Mouse (Mus musculus) gastrocnemius, adult 2 months (tissue): ENCODE measurements at regions not wholly inside any gene's neighbourhood (a gene's known extent, or its start where the extent isn't known, plus 50 kb on each side); places are given as distances from the start of the nearest gene placed in this dataset.

Source experiments
- DNase-seq: peaks from one replicate; pipeline ENCODE4 v3.0.0; 2022
- H3K27ac ChIP-seq: fragments of 200-600 bp; 2 replicates; pipeline ENCODE4 v1.8.1; 2022; ENCODE audit warnings: mild to moderate bottlenecking
- H3K4me3 ChIP-seq: fragments of 200-600 bp; 2 replicates; pipeline ENCODE4 v1.8.1; 2022; ENCODE audit warnings: mild to moderate bottlenecking, moderate library complexity
- CTCF ChIP-seq: fragments of 200-600 bp; IDR thresholded peaks from 2 replicates; pipeline ENCODE4 v1.8.1; 2022; ENCODE audit warnings: antibody characterized with exemption, mild to moderate bottlenecking, moderate library complexity
- intact Hi-C: fragments of 180-260 bp; cut with DNase I; formaldehyde crosslinking; loops from one replicate; pipeline ENCODE4 v1.15.1; 2025

DNA sequence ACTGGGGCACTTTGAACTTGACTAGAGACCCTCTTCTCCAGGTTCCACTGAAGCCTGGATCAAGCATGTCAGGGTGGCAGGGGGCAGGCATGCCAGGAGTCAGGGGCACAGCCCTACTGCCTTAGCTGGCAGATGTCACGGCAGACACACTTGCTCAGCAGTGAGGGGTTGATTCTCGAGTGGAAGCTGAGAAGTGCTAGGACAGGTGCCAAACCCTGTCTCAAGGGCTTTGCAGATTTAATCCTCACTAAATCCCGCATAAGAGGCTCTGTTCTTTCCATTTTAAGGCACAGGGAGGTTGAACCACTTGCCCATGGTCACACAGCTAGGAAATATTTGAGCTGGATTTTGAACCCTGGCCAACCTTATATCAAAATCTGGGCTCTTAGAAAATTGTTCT is 223.5 kb upstream of the Mvb12b start:
- DNase-seq = no peak
- intact Hi-C loops = no loop called here
- H3K4me3 ChIP-seq = no peak overlapping the region
- no peak overlapping the region for H3K27ac ChIP-seq
- no peak for TF ChIP-seq CTCF

DNA sequence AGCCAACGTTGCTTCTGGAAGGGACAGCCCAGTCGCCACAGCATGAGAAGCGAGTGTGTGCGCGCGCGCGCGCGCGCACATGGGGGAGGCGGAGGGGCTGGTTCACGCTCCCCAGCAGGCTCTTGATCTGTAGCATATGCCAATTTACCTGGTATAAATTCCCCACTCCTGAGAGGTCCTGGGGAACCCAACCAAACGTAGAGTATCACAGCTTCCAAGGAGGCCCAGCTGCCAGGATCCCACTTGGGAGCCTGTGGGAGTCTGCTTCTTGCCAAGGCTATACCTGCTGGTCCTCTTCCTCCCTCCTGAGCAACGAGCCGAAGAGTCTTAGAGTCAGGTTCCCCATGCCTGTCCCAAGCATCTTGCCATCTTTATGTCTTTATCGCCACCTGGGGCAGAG is 222.8 kb upstream of the Mvb12b start:
- DNase-seq = no peak
- no peak for TF ChIP-seq CTCF
- intact Hi-C loops = no loop called here

DNA sequence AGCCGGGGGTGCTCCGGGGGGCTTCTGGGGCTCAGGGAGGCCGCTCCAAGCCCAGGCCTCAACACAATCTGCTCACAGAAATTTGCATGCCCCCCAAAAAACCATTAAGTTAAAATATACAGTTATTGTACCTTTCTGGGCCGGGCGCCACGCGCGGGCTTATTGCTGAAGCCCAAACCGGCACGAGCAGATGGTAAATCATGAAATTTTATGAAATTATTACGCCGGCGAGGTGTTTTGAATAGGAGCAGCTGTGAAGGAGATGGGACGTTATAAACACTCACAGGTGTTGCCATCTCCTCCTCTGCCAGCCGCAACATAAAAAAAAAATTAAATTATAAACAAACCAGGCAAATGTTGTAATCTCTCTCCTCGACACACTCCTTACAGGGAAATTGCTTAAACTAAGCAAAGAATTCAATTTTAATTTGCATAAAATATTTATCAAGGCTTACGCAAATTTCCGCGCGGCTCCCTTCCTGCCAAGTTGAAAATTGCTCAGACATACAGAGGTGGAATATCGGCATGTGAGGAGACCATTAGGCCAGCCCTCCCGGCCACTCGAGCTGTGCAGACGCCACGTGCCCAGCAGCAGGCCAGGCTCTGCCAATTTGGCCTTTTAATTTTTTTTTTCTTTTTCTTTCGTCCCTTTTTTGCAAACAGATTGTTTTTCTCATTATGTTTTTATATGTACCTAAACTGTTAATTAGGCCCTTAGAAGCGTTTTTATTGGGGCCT is 220.0 kb upstream of the Mvb12b start:
- no peak for TF ChIP-seq CTCF
- DNase-seq = no peak
- Histone ChIP-seq H3K27ac (no peak overlapping the region), H3K4me3 (no peak overlapping the region)
- intact Hi-C loops = no loop called here

More for the DNA sequence above, 222.8 kb upstream of the Mvb12b start:
- H3K27ac ChIP-seq = no peak overlapping the region
- H3K4me3 ChIP-seq = no peak overlapping the region

GRCm38 (mm10) chr2:34106837-34107565 is 219.3 kb upstream of the Mvb12b start:
- intact Hi-C loops = no loop called here
- TF ChIP-seq CTCF = no peak
- Histone ChIP-seq H3K27ac (no peak overlapping the region), H3K4me3 (no peak overlapping the region; the same call in 1 of the 2 replicates)
- no peak for DNase-seq

DNA sequence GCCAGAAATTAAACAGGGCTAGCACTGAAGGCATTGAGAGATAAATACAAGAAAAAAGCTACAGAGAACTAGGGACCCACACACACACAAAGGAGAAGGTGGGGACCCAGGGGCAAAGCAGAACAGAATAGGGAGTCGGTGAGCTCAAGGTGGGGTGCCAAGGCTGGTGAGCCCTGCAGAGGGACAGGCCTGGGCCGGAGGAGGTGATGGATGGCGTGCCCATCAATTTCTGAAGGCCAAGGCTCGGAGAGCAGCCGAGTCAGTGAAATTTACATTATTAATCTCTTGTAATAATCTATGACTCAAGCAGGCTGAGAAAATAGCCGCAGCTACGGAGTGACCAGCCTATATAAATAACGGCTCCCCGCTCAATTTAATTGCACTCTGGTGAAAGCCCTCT is 218.5 kb upstream of the Mvb12b start:
- intact Hi-C loops = no loop called here
- TF ChIP-seq CTCF = no peak
- no peak overlapping the region for H3K27ac ChIP-seq
- no peak overlapping the region for H3K4me3 ChIP-seq
- no peak for DNase-seq

DNA sequence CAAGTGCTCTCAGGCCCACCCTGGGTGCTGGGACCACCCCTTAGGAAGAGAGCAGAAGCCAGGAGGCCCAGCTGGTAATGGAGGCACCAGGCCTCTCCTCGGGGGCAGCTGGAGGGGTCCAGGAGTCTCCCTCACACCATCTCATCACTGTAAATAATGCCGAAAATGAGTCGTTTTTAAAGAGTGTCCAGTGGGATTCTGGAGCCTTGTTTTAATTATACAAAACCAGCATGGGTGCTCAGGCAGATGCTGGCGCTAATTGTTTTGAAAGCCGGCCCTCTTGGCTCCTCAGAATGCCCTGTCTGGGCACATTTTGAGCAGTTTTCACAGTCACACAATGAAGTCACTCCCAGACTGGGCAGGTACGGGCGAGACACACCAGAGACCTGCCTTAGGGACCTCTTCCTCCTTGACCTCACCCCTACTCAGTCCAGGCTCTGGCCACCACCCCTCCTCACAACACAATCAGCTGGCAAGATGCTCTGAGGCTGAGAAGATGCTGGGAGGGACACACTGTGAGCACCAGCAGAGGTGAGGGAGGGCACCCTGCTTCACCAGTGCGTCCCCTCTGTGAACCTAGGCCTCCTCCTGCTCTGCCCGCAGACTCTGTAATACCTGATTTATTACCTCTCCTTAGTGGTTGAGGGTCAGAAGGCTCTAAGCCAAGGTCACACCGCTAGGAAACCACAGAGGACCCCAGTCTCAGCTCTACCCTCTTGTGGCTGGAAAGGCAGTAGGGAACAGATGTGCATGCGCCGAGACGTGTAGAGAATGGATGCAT is 217.7 kb upstream of the Mvb12b start:
- DNase-seq = no peak
- no peak for TF ChIP-seq CTCF
- H3K4me3 ChIP-seq = no peak overlapping the region
- H3K27ac ChIP-seq = no peak overlapping the region
- intact Hi-C loops = no loop called here

GRCm38 (mm10) chr2:34098004-34098547 is 210.3 kb upstream of the Mvb12b start:
- DNase-seq = no peak
- Histone ChIP-seq H3K27ac (no peak overlapping the region), H3K4me3 (no peak overlapping the region)
- TF ChIP-seq CTCF = no peak
- intact Hi-C loops = no loop called here

GRCm38 (mm10) chr2:34096561-34096960 is 208.8 kb upstream of the Mvb12b start:
- TF ChIP-seq CTCF = no peak
- peak; percentile 69 for DNase-seq
- no peak overlapping the region for H3K4me3 ChIP-seq
- intact Hi-C loops = no loop called here
- no peak overlapping the region for H3K27ac ChIP-seq

GRCm38 (mm10) chr2:34088832-34089231 is 201.1 kb upstream of the Mvb12b start:
- DNase-seq = no peak
- intact Hi-C loops = no loop called here
- no peak for TF ChIP-seq CTCF
- no peak overlapping the region for H3K4me3 ChIP-seq
- H3K27ac ChIP-seq = no peak overlapping the region

- intact Hi-C loops = no loop called here
- DNase-seq = no peak
- TF ChIP-seq CTCF = no peak
These were observed 198.4 kb upstream of the Mvb12b start for GRCm38 (mm10) chr2:34086130-34086529.

GRCm38 (mm10) chr2:34084513-34084912 is 196.8 kb upstream of the Mvb12b start:
- no peak for DNase-seq
- no peak for TF ChIP-seq CTCF
- Histone ChIP-seq H3K4me3 (no peak overlapping the region), H3K27ac (no peak overlapping the region)
- intact Hi-C loops = no loop called here

More at GRCm38 (mm10) chr2:34086130-34086529, 198.4 kb upstream of the Mvb12b start:
- Histone ChIP-seq H3K27ac (no peak overlapping the region), H3K4me3 (no peak overlapping the region)

- intact Hi-C loops = no loop called here
- DNase-seq = no peak
- no peak for TF ChIP-seq CTCF
These were observed 194.7 kb upstream of the Mvb12b start for GRCm38 (mm10) chr2:34082486-34082885.

DNA sequence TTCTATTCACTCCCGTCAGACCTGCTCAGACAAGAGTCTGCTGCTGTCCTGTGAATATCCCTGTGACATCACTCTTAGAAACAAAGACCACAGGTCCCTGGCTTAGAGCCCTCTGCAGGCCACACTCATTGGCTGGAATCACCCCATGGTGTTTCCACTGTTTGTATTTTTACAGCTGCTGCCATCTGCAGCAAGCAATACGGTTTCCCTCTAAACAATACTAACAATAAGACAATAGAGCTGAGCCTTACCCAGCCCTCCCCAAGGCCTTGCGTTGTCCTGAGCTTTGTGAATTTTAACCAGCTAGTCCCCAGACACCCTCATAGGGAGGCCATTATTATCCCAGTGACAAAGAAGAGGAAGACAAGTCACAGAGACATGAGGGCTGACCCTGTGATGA is 192.4 kb upstream of the Mvb12b start:
- TF ChIP-seq CTCF = no peak
- Histone ChIP-seq H3K27ac (no peak overlapping the region), H3K4me3 (no peak overlapping the region)
- no peak for DNase-seq
- intact Hi-C loops = no loop called here

More at GRCm38 (mm10) chr2:34082486-34082885, 194.7 kb upstream of the Mvb12b start:
- no peak overlapping the region for H3K4me3 ChIP-seq
- H3K27ac ChIP-seq = no peak overlapping the region
